8 mouse cellular contexts compared by ENCODE assay signal in the genomic region with DNA sequence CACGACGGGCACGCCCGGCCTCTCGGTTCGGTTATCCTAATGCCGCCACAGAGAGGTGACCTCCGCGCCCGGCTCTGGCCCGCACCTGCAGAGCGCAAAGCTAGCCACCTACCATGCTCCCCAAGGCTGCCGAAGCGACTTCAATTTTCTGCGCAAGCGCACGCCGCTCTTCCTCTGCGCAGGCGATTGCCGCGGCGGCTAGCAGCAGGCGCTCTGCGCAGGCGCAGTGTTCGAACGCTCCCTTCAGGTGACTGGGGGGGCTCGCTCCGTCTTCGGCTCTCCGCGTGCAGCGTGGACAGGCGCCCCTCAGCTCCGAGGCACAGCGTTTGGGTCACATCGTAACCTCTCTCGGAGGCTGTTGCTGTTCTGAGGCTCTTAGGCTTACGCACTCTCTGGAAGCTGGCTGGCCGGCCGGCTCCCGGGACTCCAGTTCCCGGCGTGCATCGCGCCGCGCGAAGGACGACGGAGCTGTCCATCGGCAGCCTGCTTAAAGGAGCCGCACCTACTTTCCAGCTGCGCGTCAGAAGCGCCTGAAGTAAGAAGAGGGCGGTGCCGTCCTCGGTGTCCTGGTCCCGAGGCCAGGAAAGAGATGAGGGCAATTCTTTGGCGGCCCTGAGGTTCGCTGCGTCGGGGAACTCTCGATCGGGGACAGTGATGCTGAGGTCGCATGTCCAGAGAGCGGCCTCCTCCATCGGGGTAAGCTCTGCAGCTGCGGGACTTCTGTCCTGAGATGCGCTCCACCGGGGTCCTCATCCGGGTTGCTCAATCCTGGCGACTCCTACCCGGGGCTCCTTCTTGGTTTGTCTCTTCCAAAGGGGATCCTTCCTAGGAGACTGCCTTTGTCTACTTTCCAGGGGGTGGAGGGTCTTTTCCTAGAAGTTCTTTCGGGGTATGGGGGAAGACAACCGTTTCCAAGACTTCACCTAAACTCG. TPM values are rescaled to one million over a fixed set of nuclear protein-coding genes. Genes with fewer than 3 reads are reported as not detected.
A peak's percentile ranks its signal among the peaks of the same experiment; 100 is the strongest.
DNase-seq lines count a peak whose midpoint lies in the region; ATAC-seq lines count a peak whose summit lies in the region.

Dcun1d2 (minus strand) TSS at position 440 of the 932 bp plus-strand sequence.
Tmco3 (plus strand) TSS at position 499 of the 932 bp plus-strand sequence.

- H3K9ac ChIP-seq in hindbrain, embryonic 16.5 days (ENCODE audit: low read depth, low read length): peak within 1 kb of the TSS; percentile 89

- H3K79me2 ChIP-seq in macrophage (ENCODE audit: inconsistent target): peaks cover 39% of the 10 kb centered on the region

- peak within 1 kb of the TSS; percentile 81 for H3K4me3 ChIP-seq in hindbrain, embryonic 16.5 days (ENCODE audit: low read length)
- H3K4me3 ChIP-seq in macrophage (ENCODE audit: inconsistent target): peak within 1 kb of the TSS; percentile 95

- peak within 1 kb of the TSS; percentile 93 for H3K27ac ChIP-seq in hindbrain, embryonic 16.5 days (ENCODE audit: low read depth, low read length)
- peak within 1 kb of the TSS; percentile 76 for H3K27ac ChIP-seq in macrophage

- WGBS in hindbrain, embryonic 16.5 days: under 1% methylated on average over 79 of the region's 79 CpGs
- WGBS in macrophage (ENCODE audit: missing documents): under 1% methylated on average over 77 of the region's 79 CpGs

- peaks cover 18% of the 10 kb centered on the region for H3K4me1 ChIP-seq in hindbrain, embryonic 16.5 days (ENCODE audit: control insufficient read depth, insufficient read depth, low read depth, low read length)

- H3K27me3 ChIP-seq in hindbrain, embryonic 16.5 days (replicated peaks; ENCODE audit: control insufficient read depth, insufficient read depth, low read length): no peaks in the 10 kb centered on the region

- H3K4me2 ChIP-seq in hindbrain, embryonic 16.5 days (ENCODE audit: low read length): peak within 1 kb of the TSS; percentile 90

- peaks cover 4% of the 10 kb centered on the region; the same call in 1 of the 2 replicates for H3K36me3 ChIP-seq in hindbrain, embryonic 16.5 days (ENCODE audit: control insufficient read depth, insufficient read depth, low read length)
- H3K36me3 ChIP-seq in macrophage (ENCODE audit: inconsistent target): no peaks in the 10 kb centered on the region; the same call in 1 of the 2 replicates

- peak; percentile 95 for ATAC-seq in hindbrain, embryonic 16.5 days

- DNase-seq in WW6 (ENCODE audit: low read depth, low spot score): peak; percentile 97
- DNase-seq in cerebellum, postnatal 4 days (ENCODE audit: low spot score in 2 of 2): peak; percentile 83 to 94
- peak; percentile 94 for DNase-seq in gastrocnemius, adult 18-20 months (ENCODE audit: low spot score)
- DNase-seq in left cerebral cortex, adult 18-20 months (ENCODE audit: low spot score in 2 of 2): peak; percentile 96 to 97
- peak; percentile 96 for DNase-seq in right cerebral cortex, adult 18-20 months
- peak; percentile 86 for DNase-seq in urinary bladder, postnatal 10 days (ENCODE audit: low spot score)

- H3K9me3 ChIP-seq in hindbrain, embryonic 16.5 days (ENCODE audit: control insufficient read depth, low read length): no peaks in the 10 kb centered on the region

RNA-seq across cellular contexts. Expression of gene Dcun1d2, which starts in this region (rescaled TPM):
- 10 to 100 TPM; 80.3 to 83.8 TPM for total RNA-seq in gastrocnemius, adult 18-20 months (2021)
- 34.4 and 35.4 TPM in 2 replicates for polyA plus RNA-seq in hindbrain, embryonic 16.5 days (2015; fragmentation: Nextera tagmentation; extraction: Ambion mirVana)
- total RNA-seq in left cerebral cortex, adult 18-20 months (2021): 10 to 100 TPM; 41.3 to 43.8 TPM
- total RNA-seq in macrophage (2018; cell fraction: chromatin; rRNA removed): 10 to 100 TPM in 23 of 26 experiments, 1 to 10 TPM in 3; 7.7 to 48.3 (median 24.5) TPM
- 10 to 100 TPM in 25 of 26 experiments, 1 to 10 TPM in 1; 8.4 to 18.1 (median 15.3) TPM for total RNA-seq in macrophage (2018; cell fraction: cytosol; rRNA removed)
- total RNA-seq in macrophage (2018; cell fraction: nucleus; rRNA removed): 10 to 100 TPM in 22 of 26 experiments, 1 to 10 TPM in 4; 7.0 to 42.1 (median 18.9) TPM
- 15.6 to 22.2 TPM (median 18.5 TPM) in 3 replicates for polyA plus RNA-seq in macrophage (2018)

RNA-seq across cellular contexts. Expression of gene Tmco3, which starts in this region (rescaled TPM):
- 10 to 100 TPM; 13.7 to 14.9 TPM for total RNA-seq in gastrocnemius, adult 18-20 months (2021)
- 50.6 and 57.2 TPM in 2 replicates for polyA plus RNA-seq in hindbrain, embryonic 16.5 days (2015; fragmentation: Nextera tagmentation; extraction: Ambion mirVana)
- total RNA-seq in left cerebral cortex, adult 18-20 months (2021): 10 to 100 TPM; 45.9 to 46.8 TPM
- 100 to 1,000 TPM in 1 of 26 experiments, 10 to 100 TPM in 25; 10.4 to 130 (median 27.9) TPM for total RNA-seq in macrophage (2018; cell fraction: chromatin; rRNA removed)
- total RNA-seq in macrophage (2018; cell fraction: cytosol; rRNA removed): 10 to 100 TPM; 11.0 to 20.5 (median 17.4) TPM
- 100 to 1,000 TPM in 1 of 26 experiments, 10 to 100 TPM in 25; 19.7 to 118 (median 32.2) TPM for total RNA-seq in macrophage (2018; cell fraction: nucleus; rRNA removed)
- 14.2 to 17.3 TPM (median 16.8 TPM) in 3 replicates for polyA plus RNA-seq in macrophage (2018)

Comparison
In these comparisons a context has a peak if more than half of its experiments do, and no peak if none do; other contexts are left out.
1. Peak in every context shown above with its lines: DNase-seq, ATAC-seq, H3K4me3 ChIP-seq and H3K27ac ChIP-seq.